Mouse (Mus musculus) ES-E14 (cell line): ENCODE measurements around the gene Rabl6. TPM values are rescaled to one million over a fixed set of nuclear protein-coding genes. Genes with fewer than 3 reads are reported as not detected.

Experiments used
- DNase-seq: peaks from one replicate; pipeline ENCODE4 v3.0.0-alpha.2; 2013; ENCODE audit warnings: low read depth, low spot score
- H3K27ac ChIP-seq: 2 replicates; pipeline ENCODE4 v1.5.1; 2012; ENCODE audit warnings: low read depth, mild to moderate bottlenecking, low read length, moderate library complexity, mixed read lengths; ENCODE audit not compliant: poor library complexity, insufficient read depth, severe bottlenecking
- H3K36me3 ChIP-seq: 2 replicates; pipeline ENCODE4 v1.6.1; 2012; ENCODE audit warnings: mild to moderate bottlenecking, low read length, moderate library complexity, mixed read lengths; ENCODE audit not compliant: control insufficient read depth, poor library complexity, insufficient read depth, severe bottlenecking
- H3K4me1 ChIP-seq, 2 experiments: fragments of 150-350 bp in 1 of 2; sonication (generic) in 1 of 2; 2 replicates each; pipeline ENCODE4 v1.6.1; 2012; ENCODE audit warnings: low read length in 2 of 2, mild to moderate bottlenecking in 1 of 2, mixed read lengths in 1 of 2; ENCODE audit not compliant: control insufficient read depth in 2 of 2, insufficient read depth in 2 of 2, poor library complexity in 1 of 2
- H3K4me3 ChIP-seq, 2 experiments: fragments of 150-350 bp in 1 of 2; sonication (generic) in 1 of 2; 2 replicates each; pipeline ENCODE4 v1.5.1; 2012; ENCODE audit warnings: low read length in 2 of 2, low read depth in 1 of 2, mild to moderate bottlenecking in 1 of 2, mixed read lengths in 1 of 2; ENCODE audit not compliant: insufficient read depth in 1 of 2, poor library complexity in 1 of 2, severe bottlenecking in 1 of 2
- H3K9ac ChIP-seq: 2 replicates; pipeline ENCODE4 v1.6.1; 2012; ENCODE audit warnings: low read depth, mild to moderate bottlenecking, low read length, mixed read lengths; ENCODE audit not compliant: poor library complexity, insufficient read depth, severe bottlenecking
- H3K9me3 ChIP-seq: fragments of 150-350 bp; sonication (generic); 2 replicates; pipeline ENCODE4 v1.6.1; 2012; ENCODE audit warnings: low read depth, mild to moderate bottlenecking, low read length; ENCODE audit not compliant: control insufficient read depth, insufficient read depth
- CHD2 ChIP-seq: IDR thresholded peaks from 2 replicates; pipeline ENCODE4 v1.6.1; 2014; ENCODE audit warnings: mild to moderate bottlenecking, low read depth, low read length, inconsistent platforms
- HCFC1 ChIP-seq: IDR thresholded peaks from 2 replicates; pipeline ENCODE4 v1.6.1; 2012; ENCODE audit warnings: low read length, inconsistent platforms, borderline replicate concordance; ENCODE audit not compliant: insufficient read depth
- MAFK ChIP-seq: IDR thresholded peaks from 2 replicates; pipeline ENCODE4 v1.6.1; 2014; ENCODE audit warnings: mild to moderate bottlenecking, low read depth, low read length, inconsistent platforms; ENCODE audit not compliant: insufficient read depth
- ZC3H11A ChIP-seq: IDR thresholded peaks from 2 replicates; pipeline ENCODE4 v1.6.1; 2012; ENCODE audit warnings: low read depth, mild to moderate bottlenecking, inconsistent platforms, low read length, borderline replicate concordance
- ZNF384 ChIP-seq: IDR thresholded peaks from 2 replicates; pipeline ENCODE4 v1.6.1; 2012; ENCODE audit warnings: low read depth, low read length, inconsistent platforms
- in situ Hi-C, 2 experiments: fragments of 600-800 bp; cut with MboI; formaldehyde crosslinking; loops; one replicate each; pipeline ENCODE4 v1.15.1; 2025; ENCODE audit warnings: low sequenced_read_pairs in 2 of 2, inconsistent platforms in 1 of 2; ENCODE audit not compliant: unreplicated experiment in 2 of 2
- total RNA-seq: library from RNA; depleted of rRNA; stranded (reverse); fragments of 300-350 nt; gene quantifications from 2 replicates; pipeline ENCODE4 v1.2.3, GENCODE M21; 2012

Rabl6 gene
- total RNA-seq, 1 experiment, result 45.8 TPM

GRCm38 (mm10) chr2:25581294-25581864 lies 26.9 kb downstream of the Rabl6 start, which contains the start of gene Ajm1:
Ajm1 (minus strand) TSS chr2:25581757.
- no peak within 1 kb of the TSS for H3K4me3 ChIP-seq
- DNase-seq, result no peak
- H3K9me3 ChIP-seq, result no peaks in the 10 kb centered on the region
- TF ChIP-seq MAFK, result no peak
- no peak for TF ChIP-seq ZC3H11A
- TF ChIP-seq HCFC1, result no peak
- no peak for TF ChIP-seq ZNF384
- TF ChIP-seq CHD2, result no peak
- H3K9ac ChIP-seq, result no peak within 1 kb of the TSS
- peaks cover 16% of the 10 kb centered on the region; the same call in 1 of the 2 replicates for H3K36me3 ChIP-seq
- H3K4me1 ChIP-seq, result peaks cover 0 to 31% of the 10 kb centered on the region in 2 experiments; a peak in 2 of 4 replicates
- in situ Hi-C loops, result no loop called here
- H3K27ac ChIP-seq, result no peak within 1 kb of the TSS

DNA sequence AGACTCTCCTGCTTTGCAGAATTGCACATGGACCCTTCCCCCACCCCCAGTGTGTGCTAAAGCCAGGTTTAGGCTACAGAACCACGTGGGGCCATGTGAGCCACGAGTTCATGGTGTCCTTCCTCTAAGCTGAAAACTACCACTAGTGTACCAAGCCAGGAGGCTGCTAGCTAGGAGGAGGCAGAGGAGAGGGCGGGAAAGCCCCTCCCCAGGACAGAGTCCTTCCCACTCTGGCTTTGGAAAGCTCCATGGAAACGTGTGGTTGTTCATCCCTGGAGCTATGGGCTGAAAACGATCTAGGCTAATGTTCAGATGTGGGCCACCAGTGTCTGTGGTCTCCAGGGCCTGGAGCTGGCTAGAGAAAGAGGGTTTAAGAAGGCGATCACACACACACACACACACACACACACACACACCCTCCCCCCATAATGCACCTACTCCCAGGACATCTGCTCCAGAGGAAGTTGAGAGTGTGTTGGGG lies 27.7 kb downstream of the Rabl6 start:
- peaks cover 0 to 35% of the 10 kb centered on the region in 2 experiments; a peak in 2 of 4 replicates for H3K4me1 ChIP-seq
- H3K9ac ChIP-seq, result no peak overlapping the region
- in situ Hi-C loops, result no loop called here
- peaks cover 14% of the 10 kb centered on the region; the same call in 1 of the 2 replicates for H3K36me3 ChIP-seq
- TF ChIP-seq ZNF384 (no peak), ZC3H11A (no peak), CHD2 (no peak), MAFK (no peak), HCFC1 (no peak)
- H3K27ac ChIP-seq, result no peak overlapping the region
- no peaks in the 10 kb centered on the region for H3K9me3 ChIP-seq
- H3K4me3 ChIP-seq, result no peak overlapping the region
- no peak for DNase-seq

DNA sequence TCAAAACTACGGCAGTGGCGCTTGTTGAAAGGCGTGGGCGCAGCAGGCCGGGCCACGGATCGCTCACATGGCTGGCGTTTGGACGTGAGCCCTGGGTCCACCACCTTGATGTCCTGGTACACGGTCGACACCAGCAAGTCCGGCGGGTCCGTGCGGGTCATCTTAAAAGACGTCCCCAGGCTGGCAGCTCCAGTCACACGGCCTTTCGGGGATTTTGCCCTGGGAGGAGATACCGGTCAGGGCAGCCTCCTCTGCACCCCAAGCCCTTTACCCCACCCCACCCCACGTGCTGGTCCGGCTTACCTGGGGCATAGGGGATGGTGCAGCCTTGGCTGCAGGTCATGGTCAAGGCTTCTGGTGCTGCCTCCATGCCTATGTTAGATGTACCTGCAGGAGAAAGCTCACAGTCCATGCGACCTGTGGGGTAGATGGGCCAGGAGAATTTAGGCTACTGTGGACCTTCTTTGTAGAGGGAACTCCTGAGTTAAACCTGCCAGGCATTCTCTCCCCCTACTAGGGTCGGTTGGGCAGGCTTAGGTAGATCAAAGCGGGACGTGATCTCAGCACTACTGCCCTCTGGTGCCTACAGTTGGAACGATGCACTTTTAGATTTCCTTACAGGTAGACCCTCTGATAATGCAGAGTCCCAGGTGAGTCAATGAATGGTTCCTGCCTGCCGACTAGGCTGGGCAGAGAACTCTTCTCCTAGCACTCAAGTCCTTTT lies 28.4 kb downstream of the Rabl6 start:
- peak overlapping the region; percentile 25 to 43 for H3K4me3 ChIP-seq
- H3K9me3 ChIP-seq, result no peaks in the 10 kb centered on the region
- peaks cover 7% of the 10 kb centered on the region; the same call in 1 of the 2 replicates for H3K36me3 ChIP-seq
- H3K27ac ChIP-seq, result no peak overlapping the region
- in situ Hi-C loops, result no loop called here
- peaks cover 0 to 37% of the 10 kb centered on the region in 2 experiments; a peak in 2 of 4 replicates for H3K4me1 ChIP-seq
- peak overlapping the region; percentile 28; the same call in 1 of the 2 replicates for H3K9ac ChIP-seq
- DNase-seq, result peak; percentile 78
- no peak for TF ChIP-seq CHD2
- TF ChIP-seq ZC3H11A, result 0 out of 2 replicates have a peak, but pooled peaks have one; percentile 9

GRCm38 (mm10) chr2:25578796-25579736 lies 29.3 kb downstream of the Rabl6 start:
- Histone ChIP-seq H3K9ac (0 out of 2 replicates have a peak overlapping the region, but pooled peaks have one; percentile 28), H3K9me3 (no peaks in the 10 kb centered on the region), H3K4me3 (peak overlapping the region; percentile 25 to 43; a peak in 3 of 4 replicates), H3K27ac (no peak overlapping the region), H3K4me1 (peaks cover 0 to 39% of the 10 kb centered on the region in 2 experiments; a peak in 2 of 4 replicates), H3K36me3 (peaks cover 7% of the 10 kb centered on the region; the same call in 1 of the 2 replicates)
- in situ Hi-C loops, result no loop called here
- DNase-seq, result no peak
- TF ChIP-seq ZNF384, result no peak
- TF ChIP-seq CHD2, result no peak
- TF ChIP-seq ZC3H11A, result no peak
- TF ChIP-seq HCFC1, result no peak
- no peak for TF ChIP-seq MAFK
